Mouse (Mus musculus): Measurements from ENCODE around the gene Unkl. TPM values are rescaled to one million over a fixed set of nuclear protein-coding genes. Genes with fewer than 3 reads are reported as not detected.

Unkl gene
- total RNA-seq, 1 experiment from 2014 or later: 19.9 TPM

DNA sequence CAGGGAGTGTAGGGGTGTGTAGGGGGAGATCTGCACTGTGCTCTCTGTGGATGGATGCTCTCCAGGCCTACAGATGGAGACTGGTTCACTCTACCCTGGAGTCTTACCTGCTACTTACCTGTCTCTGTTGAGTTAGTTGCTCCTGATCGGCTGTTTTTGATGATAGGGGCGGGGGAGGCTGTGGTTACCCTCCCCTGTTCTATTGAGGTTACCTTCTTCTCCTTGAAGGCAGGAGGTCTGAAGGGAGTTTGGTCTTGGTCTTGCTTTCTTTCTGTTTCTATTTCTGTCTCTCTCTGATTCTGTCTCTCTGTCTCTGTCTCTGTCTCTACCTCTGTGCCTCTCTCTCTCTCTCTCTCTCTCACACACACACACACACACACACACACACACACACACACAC lies 66.9 kb downstream of the Unkl start:
- DNase-seq: no peak

DNA sequence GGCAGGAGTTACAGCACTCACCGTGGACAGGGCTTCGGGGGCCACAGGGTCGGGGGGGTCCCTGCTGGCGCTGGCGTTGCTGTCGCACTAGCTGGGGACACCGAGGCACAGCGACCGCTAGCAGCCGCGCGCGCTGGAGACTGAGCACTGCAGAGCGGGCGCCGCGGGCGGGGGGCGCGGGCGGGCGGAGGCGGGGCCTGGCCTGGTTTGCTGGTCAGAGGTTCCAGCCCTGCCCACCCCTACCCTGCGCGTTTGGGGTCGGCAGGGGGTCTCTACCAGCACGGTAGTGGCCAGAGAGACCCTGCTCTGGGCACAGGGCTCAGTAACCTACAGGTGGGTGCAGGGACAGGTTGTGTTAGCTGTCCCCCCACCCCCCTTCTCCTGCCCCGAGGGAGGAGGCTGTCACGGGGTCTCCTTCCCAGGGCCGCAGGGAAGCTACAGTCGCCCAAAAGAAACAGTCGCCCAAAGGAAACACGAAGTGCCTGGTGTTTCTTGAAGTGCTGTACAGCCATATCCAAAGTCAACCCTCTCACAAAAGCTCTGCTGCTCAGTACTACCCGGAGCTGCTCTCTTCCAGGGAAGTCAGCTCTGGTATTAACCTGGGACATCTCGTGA lies 68.0 kb downstream of the Unkl start, which contains the start of gene Baiap3:
Gene Baiap3, minus strand, starts transcription at position 225 of the 615 bp plus-strand sequence.
- DNase-seq: peak; percentile 26

DNA sequence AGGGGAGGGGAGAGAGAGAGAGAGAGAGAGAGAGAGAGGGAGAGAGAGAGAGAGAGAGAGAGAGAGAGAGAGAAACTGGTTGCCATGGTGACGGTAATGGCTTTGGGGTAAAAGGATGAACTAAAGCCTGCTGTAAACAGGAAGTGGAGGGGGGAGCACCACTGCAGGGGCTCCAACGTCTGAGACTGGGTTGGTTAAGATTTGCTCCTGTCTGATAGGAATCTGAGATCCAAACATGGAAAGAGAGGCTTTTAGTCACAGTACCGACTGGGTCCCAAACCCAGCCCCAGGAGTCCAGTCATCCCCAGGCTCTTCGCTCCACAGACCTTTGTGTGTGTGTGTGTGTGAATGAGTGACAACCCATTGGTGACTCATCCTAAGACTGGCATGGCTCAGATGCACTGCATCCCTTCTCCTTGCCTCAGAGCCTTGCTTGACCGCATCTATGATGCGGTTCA lies 69.6 kb downstream of the Unkl start:
- no peak for DNase-seq

GRCm38 (mm10) chr17:25264453-25264852 lies 76.3 kb downstream of the Unkl start:
- DNase-seq: peak; percentile 68

DNA sequence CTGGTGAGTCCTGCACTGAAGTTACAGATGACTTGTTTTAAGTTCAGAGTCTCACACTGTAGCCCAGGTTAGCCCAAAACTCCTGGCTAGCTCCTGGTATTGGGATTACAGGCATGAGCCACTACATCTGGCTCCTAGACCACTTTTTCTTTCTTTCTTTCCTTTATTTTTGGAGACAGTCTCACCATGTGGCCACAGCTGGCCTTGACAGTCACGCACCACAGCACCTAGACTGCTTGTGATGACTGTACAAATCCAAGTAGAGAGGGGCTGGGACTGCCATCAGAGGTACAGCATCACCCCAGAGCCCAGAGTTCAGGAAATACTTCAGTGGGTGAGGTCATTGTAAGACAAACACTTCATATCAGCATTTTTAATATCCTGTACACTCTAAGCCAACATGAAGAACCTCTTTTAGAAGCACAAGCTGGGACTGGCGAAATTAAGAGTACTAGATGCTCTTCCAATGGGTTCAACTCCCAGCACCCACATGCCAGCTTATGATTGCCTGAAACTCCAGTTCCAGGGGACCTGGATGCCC lies 82.7 kb downstream of the Unkl start:
- DNase-seq: no peak

- DNase-seq: no peak
Observed at GRCm38 (mm10) chr17:25272326-25272725, 84.1 kb downstream of the Unkl start.

DNA sequence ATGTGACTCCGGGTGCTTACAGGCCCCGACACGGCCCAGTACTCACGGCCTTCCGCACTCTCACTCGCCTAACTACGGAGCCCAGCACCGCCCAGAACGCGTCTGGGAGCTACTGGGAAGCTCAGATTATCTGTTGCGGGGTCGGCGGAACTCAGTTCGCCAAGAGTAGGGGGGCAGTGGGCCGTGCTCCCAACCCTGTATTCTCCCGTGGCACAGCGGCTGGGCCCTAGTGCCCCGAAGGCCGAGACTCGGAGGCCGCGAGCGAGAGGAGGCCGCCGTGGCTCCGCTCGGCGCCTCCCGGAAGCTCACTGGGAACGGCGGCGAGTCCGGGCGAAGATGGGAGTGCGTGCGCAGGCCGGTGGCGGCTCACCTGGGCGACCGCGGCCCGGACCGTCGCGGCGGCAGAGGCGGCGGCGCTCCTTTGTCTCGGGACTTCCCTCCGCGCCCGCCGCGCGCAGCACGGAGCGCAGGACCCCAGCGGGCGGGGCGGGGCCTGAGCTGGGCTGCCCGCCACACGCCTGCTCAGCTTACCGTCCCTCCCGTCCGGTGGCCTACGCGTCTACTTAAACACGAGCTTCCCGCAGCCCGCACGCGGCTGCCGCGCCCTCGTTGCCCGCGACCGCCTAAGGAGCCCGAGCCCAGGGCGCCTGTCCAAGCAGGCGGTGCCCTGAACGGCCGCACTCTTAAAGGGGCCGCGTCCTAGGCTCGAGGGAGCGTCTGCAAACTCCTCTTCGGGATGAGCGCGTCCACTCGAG lies 84.9 kb downstream of the Unkl start:
- peak; percentile 83 for DNase-seq

DNA sequence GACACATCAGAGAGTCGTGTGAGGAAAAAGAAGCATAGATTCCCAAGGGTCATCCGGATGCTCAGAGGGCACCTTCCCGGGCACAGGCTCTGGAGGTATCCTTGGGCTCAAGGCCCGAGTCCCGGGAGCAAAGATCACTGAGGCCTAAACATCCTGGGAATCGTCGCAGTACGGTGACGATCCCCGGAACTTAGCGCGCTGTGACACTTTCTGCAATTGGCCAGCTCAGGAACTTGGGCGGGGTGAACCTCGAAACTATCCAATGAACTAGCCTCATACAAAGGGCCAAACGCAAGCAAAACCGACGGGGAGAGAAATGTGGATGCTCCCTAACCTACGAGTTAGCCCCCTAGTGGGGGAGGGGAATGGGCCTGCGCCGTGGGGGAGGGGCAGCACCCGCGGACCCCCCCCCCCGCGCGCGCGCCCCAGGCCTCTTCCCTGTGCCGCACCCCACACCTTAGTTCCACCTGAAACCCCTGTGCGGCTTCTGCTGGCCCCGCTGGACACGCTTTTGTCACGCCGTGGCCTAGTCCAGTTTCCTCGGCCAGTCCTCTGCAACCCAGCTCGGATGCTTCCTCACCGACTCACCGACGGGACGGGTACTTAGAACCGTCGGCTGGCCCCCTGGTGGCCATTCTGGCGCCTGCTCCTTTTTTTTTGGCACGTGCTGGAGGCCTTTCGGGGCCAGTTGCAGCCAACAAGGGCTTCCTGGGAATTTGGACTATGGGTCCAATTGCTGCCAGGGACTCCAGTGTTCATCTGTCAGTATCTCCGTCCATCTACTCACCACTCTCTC lies 85.7 kb downstream of the Unkl start:
- DNase-seq: peak; percentile 87

DNA sequence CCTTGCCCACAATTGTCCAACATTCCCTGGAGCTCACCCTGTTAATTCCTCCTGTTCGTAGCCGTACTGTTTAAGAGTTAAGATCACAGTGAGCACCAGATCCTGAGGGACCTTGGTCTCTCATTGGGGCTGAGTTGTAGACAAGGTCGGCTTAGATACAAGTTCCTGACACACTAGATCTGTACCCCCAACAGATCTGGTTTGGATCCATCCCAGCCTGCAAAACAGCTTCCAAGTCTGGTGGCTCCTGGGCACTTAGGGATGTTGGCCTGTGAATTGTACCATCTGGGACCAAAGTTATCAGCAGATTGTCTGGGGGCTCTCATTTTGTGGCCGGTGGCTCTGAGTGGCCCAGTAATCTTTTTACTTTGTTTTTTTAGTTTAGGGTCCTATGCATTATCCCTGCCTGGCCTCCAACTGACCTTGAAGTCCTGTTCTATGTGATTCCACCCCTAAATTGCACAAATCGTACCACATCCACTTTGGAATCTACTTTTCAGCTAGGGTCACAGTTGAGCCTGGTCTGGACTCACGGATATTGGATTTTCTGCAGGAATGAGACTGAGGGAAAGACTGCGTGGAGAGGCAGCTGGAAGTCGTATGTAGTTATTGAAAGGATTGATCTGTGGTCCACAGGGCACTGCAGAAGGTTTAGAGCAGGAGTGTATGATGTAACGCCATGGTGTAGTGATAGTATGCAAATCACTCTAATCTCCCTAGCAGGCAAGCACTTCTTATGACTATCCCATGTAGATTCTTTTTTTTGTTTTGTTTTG lies 86.6 kb downstream of the Unkl start, which contains the start of gene Ube2i:
Gene Ube2i, minus strand, starts transcription at position 52 of the 776 bp plus-strand sequence.
- DNase-seq: no peak

- no peak for DNase-seq
Observed at GRCm38 (mm10) chr17:25275833-25276232, 87.6 kb downstream of the Unkl start.

GRCm38 (mm10) chr17:25282133-25282532 lies 93.9 kb downstream of the Unkl start:
- peak; percentile 50 for DNase-seq

Small RNAs within 50 kb of the gene (microRNA-seq; reads per million reads assigned to microRNA genes)
- gene Mir3547: 21.6 to 26.7 reads per million in 2 experiments

Other genes with a start within 250 kb of the Unkl start
- 27.0 and 33.1 TPM in 2 replicates for gene Jpt2, start 227.7 kb upstream of the Unkl start, total RNA-seq (2021)
- 25.9 and 26.7 TPM in 2 replicates for gene Cramp1l, start 172.6 kb upstream of the Unkl start, total RNA-seq (2021)
- 36.3 and 45.4 TPM in 2 replicates for gene Ift140, start 172.3 kb upstream of the Unkl start, total RNA-seq (2021)
- 27.7 and 31.5 TPM in 2 replicates for gene Tmem204, start 104.8 kb upstream of the Unkl start, total RNA-seq (2021)
- gene Telo2, start 72.4 kb upstream of the Unkl start, total RNA-seq (2021): 26.3 and 27.2 TPM in 2 replicates
- gene Ptx4, start 67.6 kb upstream of the Unkl start, total RNA-seq (2021): not detected in 2 replicates
- 28.9 and 42.3 TPM in 2 replicates for gene Clcn7, start 55.0 kb upstream of the Unkl start, total RNA-seq (2021)
- 0.15 TPM in 1 of 2 replicates, not detected in the other for gene Ccdc154, start 25.9 kb upstream of the Unkl start, total RNA-seq (2021)
- gene Gm38655, start 12.9 kb upstream of the Unkl start, total RNA-seq (2021): 0.49 TPM in 1 of 2 replicates, not detected in the other
- gene BC003965, start 3.8 kb upstream of the Unkl start, total RNA-seq (2021): 19.5 and 20.4 TPM in 2 replicates
- 42.4 and 50.1 TPM in 2 replicates for gene Gnptg, start 51.7 kb downstream of the Unkl start, total RNA-seq (2021)
- 25.0 and 28.4 TPM in 2 replicates for gene Tsr3, start 51.8 kb downstream of the Unkl start, total RNA-seq (2021)
- 6.8 and 15.0 TPM in 2 replicates for gene Baiap3, start 68.0 kb downstream of the Unkl start, total RNA-seq (2021)
- 234 and 263 TPM in 2 replicates for gene Ube2i, start 86.2 kb downstream of the Unkl start, total RNA-seq (2021)
- 0.27 TPM in 1 of 2 replicates, not detected in the other for gene Prss34, start 110.0 kb downstream of the Unkl start, total RNA-seq (2021)
- gene Prss28, start 120.2 kb downstream of the Unkl start, total RNA-seq (2021): not detected in 2 replicates
- not detected in 2 replicates for gene Prss29, start 130.3 kb downstream of the Unkl start, total RNA-seq (2021)
- gene Tpsab1, start 157.2 kb downstream of the Unkl start, total RNA-seq (2021): 0.58 TPM in 1 of 2 replicates, not detected in the other
- 0.58 and 1.1 TPM in 2 replicates for gene Tpsb2, start 177.9 kb downstream of the Unkl start, total RNA-seq (2021)
- not detected in 2 replicates for gene Tpsg1, start 180.9 kb downstream of the Unkl start, total RNA-seq (2021)
- gene Cacna1h, start 245.4 kb downstream of the Unkl start, total RNA-seq (2021): 100 and 109 TPM in 2 replicates

All from adrenal gland, postnatal 25 days (tissue).